Mouse (Mus musculus) MEL (cell line): ENCODE results near the gene Tomm40.

ENCODE experiments used
- CTCF ChIP-seq, 3 experiments: IDR thresholded peaks in 2 of 3; conservative IDR thresholded peaks in 1 of 3; 2 replicates each; pipeline ENCODE4 v1.5.1; 2011 to 2012; ENCODE audit warnings: low read length in 3 of 3, low read depth in 2 of 3, mild to moderate bottlenecking in 2 of 3, improper control_type of control experiment in 1 of 3, inconsistent platforms in 1 of 3, mixed read lengths in 1 of 3, moderate library complexity in 1 of 3; ENCODE audit not compliant: control insufficient read depth in 1 of 3, insufficient read depth in 1 of 3, poor library complexity in 1 of 3, severe bottlenecking in 1 of 3
- EP300 ChIP-seq, 2 experiments: IDR thresholded peaks; 2 replicates each; pipeline ENCODE4 v1.6.1; 2011; ENCODE audit warnings: improper control_type of control experiment in 2 of 2, low read length in 2 of 2, low read depth in 1 of 2, mild to moderate bottlenecking in 1 of 2
- GABPA ChIP-seq: IDR thresholded peaks from 2 replicates; pipeline ENCODE4 v1.6.1; 2012; ENCODE audit warnings: low read depth, mild to moderate bottlenecking, inconsistent platforms, low read length, improper control_type of control experiment, moderate library complexity
- GATA1 ChIP-seq: IDR thresholded peaks from 2 replicates; pipeline ENCODE4 v1.6.1; 2011; ENCODE audit warnings: low read depth, low read length, improper control_type of control experiment
- MAFK ChIP-seq: IDR thresholded peaks from 2 replicates; pipeline ENCODE4 v1.6.1; 2011; ENCODE audit warnings: low read depth, mild to moderate bottlenecking, low read length, improper control_type of control experiment, borderline replicate concordance
- MAX ChIP-seq: IDR thresholded peaks from 2 replicates; pipeline ENCODE4 v1.6.1; 2011; ENCODE audit warnings: low read length, improper control_type of control experiment
- MEF2A ChIP-seq: IDR thresholded peaks from 2 replicates; pipeline ENCODE4 v1.6.1; 2014; ENCODE audit warnings: low read depth, mild to moderate bottlenecking, inconsistent platforms, low read length, improper control_type of control experiment; ENCODE audit not compliant: poor library complexity, insufficient replicate concordance, severe bottlenecking; ENCODE audit errors: extremely low read depth
- POLR2A ChIP-seq, 2 experiments: IDR thresholded peaks; 2 replicates each; pipeline ENCODE4 v1.6.1; 2011 to 2012; ENCODE audit warnings: low read length in 2 of 2, mild to moderate bottlenecking in 2 of 2, control low read depth in 1 of 2, improper control_type of control experiment in 1 of 2, low read depth in 1 of 2, moderate library complexity in 1 of 2; ENCODE audit not compliant: control insufficient read depth in 1 of 2, insufficient read depth in 1 of 2, poor library complexity in 1 of 2
- POLR2AphosphoS2 ChIP-seq: IDR thresholded peaks from 2 replicates; pipeline ENCODE4 v1.6.1; 2011; ENCODE audit warnings: low read length, improper control_type of control experiment
- RCOR1 ChIP-seq: IDR thresholded peaks from 2 replicates; pipeline ENCODE4 v1.6.1; 2012; ENCODE audit warnings: low read depth, mild to moderate bottlenecking, inconsistent platforms, low read length, improper control_type of control experiment
- USF1 ChIP-seq: IDR thresholded peaks from 2 replicates; pipeline ENCODE4 v1.6.1; 2014; ENCODE audit warnings: low read depth, mild to moderate bottlenecking, inconsistent platforms, low read length, improper control_type of control experiment, moderate library complexity

GRCm38 (mm10) chr7:19726541-19726940 is 11.3 kb upstream of the Tomm40 start:
- TF ChIP-seq USF1: no peak
- no peak for TF ChIP-seq GABPA
- no peak for TF ChIP-seq POLR2AphosphoS2
- no peak for TF ChIP-seq MEF2A
- no peak for TF ChIP-seq MAX
- TF ChIP-seq POLR2A (IDR thresholded peaks at IDR 0.05; ENCODE audit: control insufficient read depth in 1 of 2, insufficient read depth in 1 of 2, low read depth in 1 of 2, low read length in 2 of 2, poor library complexity in 1 of 2): no peak
- TF ChIP-seq MAFK: no peak
- no peak for TF ChIP-seq CTCF (IDR thresholded peaks at IDR 0.05 in 2 of 3, conservative IDR thresholded peaks at IDR 0.05 in 1 of 3; ENCODE audit: control insufficient read depth in 1 of 3, insufficient read depth in 1 of 3, low read depth in 2 of 3, low read length in 3 of 3, poor library complexity in 1 of 3, severe bottlenecking in 1 of 3)
- TF ChIP-seq RCOR1: no peak
- TF ChIP-seq EP300 (IDR thresholded peaks at IDR 0.05; ENCODE audit: low read depth in 1 of 2, low read length in 2 of 2): no peak
- no peak for TF ChIP-seq GATA1
